Comparison of ENCODE assay signal across 35 mouse cellular contexts in genomic region chr9:96515737-96516136, GRCm38 (mm10). TPM values are rescaled to one million over a fixed set of nuclear protein-coding genes. Genes with fewer than 3 reads are reported as not detected.
DNase-seq lines count a peak whose midpoint lies in the region; ATAC-seq lines count a peak whose summit lies in the region.
"Had no signal": no experiment of that assay in that cellular context is flagged by ENCODE, and none has a peak within 500 bp of the region (broad histone marks: within the 10 kb centered on the region; RNA-seq: fewer than 3 reads in every experiment).

No protein-coding gene starts in this region.

- H3K27me3 ChIP-seq in midbrain, embryonic 11.5 days (ENCODE audit: control insufficient read depth, insufficient read depth, low read length) = no peaks in the 10 kb centered on the region
- H3K27me3 ChIP-seq: CH12.LX; forebrain, embryonic 13.5 days; heart, embryonic 13.5 days; liver, embryonic 13.5 days; neural tube, embryonic 13.5 days had no signal

- no peaks in the 10 kb centered on the region for H3K36me3 ChIP-seq in midbrain, embryonic 11.5 days (ENCODE audit: control insufficient read depth, insufficient read depth, low read length)
- H3K36me3 ChIP-seq: heart, embryonic 13.5 days; liver, embryonic 13.5 days; midbrain, embryonic 10.5 days; neural tube, embryonic 13.5 days had no signal

- no peak for DNase-seq in frontal cortex, postnatal 14 days (ENCODE audit: low spot score in 2 of 2)
- peak; percentile 46 for DNase-seq in CD4-positive helper T cell, adult 2 months (ENCODE audit: low read depth, low spot score)
- peak; percentile 80 for DNase-seq in brain, adult 2 months (ENCODE audit: low read depth, low spot score)
- no peak for DNase-seq in midbrain, embryonic 11.5 days (ENCODE audit: low spot score, missing footprints)
- DNase-seq: adrenal gland, postnatal 10 days; cerebellum, adult 18-20 months; cerebellum, postnatal 10 days; gastrocnemius, adult 2 months; heart, postnatal 10 days; kidney, adult 9 months; kidney, postnatal 14 days; left cerebral cortex, postnatal 4 days; liver, embryonic 13.5 days; lung, adult 18-20 months; lung, postnatal 4 days; right cerebral cortex, postnatal 14 days; thymus, postnatal 25 days had no signal

- no peak overlapping the region for H3K4me2 ChIP-seq in midbrain, embryonic 11.5 days
- H3K4me2 ChIP-seq: forebrain, embryonic 13.5 days; heart, embryonic 13.5 days; liver, embryonic 13.5 days; neural tube, embryonic 13.5 days had no signal

- H3K27ac ChIP-seq in midbrain, embryonic 11.5 days (ENCODE audit: low read depth, low read length) = no peak overlapping the region
- H3K27ac ChIP-seq: forebrain, embryonic 13.5 days; gastrocnemius, adult 2 months; heart, embryonic 13.5 days; hindbrain, postnatal 0 days; liver, embryonic 13.5 days; midbrain, embryonic 10.5 days; neural tube, embryonic 13.5 days had no signal

- WGBS in midbrain, embryonic 11.5 days = 94% methylated on average over 5 of the region's 5 CpGs

- no peaks in the 10 kb centered on the region for H3K4me1 ChIP-seq in midbrain, embryonic 11.5 days (ENCODE audit: control insufficient read depth, insufficient read depth, low read length)
- H3K4me1 ChIP-seq: forebrain, embryonic 13.5 days; midbrain, embryonic 10.5 days; neural tube, embryonic 13.5 days had no signal

- H3K9ac ChIP-seq in midbrain, embryonic 11.5 days (ENCODE audit: low read length) = no peak overlapping the region
- H3K9ac ChIP-seq: forebrain, embryonic 13.5 days; heart, embryonic 13.5 days; liver, embryonic 13.5 days; neural tube, embryonic 13.5 days had no signal

- no peak overlapping the region for H3K4me3 ChIP-seq in midbrain, embryonic 11.5 days (ENCODE audit: low read depth, low read length)
- H3K4me3 ChIP-seq: forebrain, embryonic 13.5 days; gastrocnemius, adult 2 months; heart, embryonic 13.5 days; liver, embryonic 13.5 days; midbrain, embryonic 10.5 days; myocyte; neural tube, embryonic 13.5 days had no signal

- ATAC-seq in frontal cortex, adult (ENCODE audit: low TSS enrichment) = peak; percentile 97
- ATAC-seq in megakaryocyte progenitor cell, adult 5-6 weeks (replicated peaks; ENCODE audit: poor library complexity) = peak; percentile 78
- no peak for ATAC-seq in cerebellum, adult (ENCODE audit: insufficient number of reproducible peaks, low FRiP score, low TSS enrichment)
- no peak for ATAC-seq in midbrain, embryonic 11.5 days (ENCODE audit: low FRiP score)
- ATAC-seq in monocyte, adult 5-6 weeks (replicated peaks; ENCODE audit: insufficient number of reproducible peaks, low FRiP score, low TSS enrichment, poor library complexity, severe bottlenecking) = no peak
- ATAC-seq: forebrain, embryonic 13.5 days; hindbrain, postnatal 0 days; intestine, embryonic 16.5 days; lung, postnatal 0 days; midbrain, embryonic 16.5 days had no signal

- H3K9me3 ChIP-seq in midbrain, embryonic 11.5 days (ENCODE audit: control insufficient read depth, low read length) = no peaks in the 10 kb centered on the region
- H3K9me3 ChIP-seq: forebrain, embryonic 13.5 days; heart, embryonic 13.5 days; liver, embryonic 13.5 days; midbrain, embryonic 10.5 days; neural tube, embryonic 13.5 days had no signal

RNA-seq across cellular contexts. Expression of gene Gm28729, which starts 9.3 kb away (rescaled TPM):
- total RNA-seq in megakaryocyte progenitor cell, adult 5-6 weeks (2015) = not detected in 2 replicates
- 0.24 TPM in 1 of 2 replicates, not detected in the other for total RNA-seq in megakaryocyte progenitor cell, adult 5-6 weeks (2017)
- polyA plus RNA-seq in midbrain, embryonic 11.5 days (2014; fragmentation: Nextera tagmentation; extraction: Ambion mirVana) = not detected in 2 replicates
- not detected in 3 replicates for total RNA-seq in monocyte, adult 5-6 weeks (2017)
- total RNA-seq: CH12.LX; gastrocnemius, adult 2 months; heart, adult 8-10 months; heart, postnatal 10 days had no signal
- polyA plus RNA-seq: embryonic facial prominence, embryonic 11.5 days; heart, embryonic 13.5 days; intestine, embryonic 16.5 days; liver, embryonic 13.5 days; midbrain, embryonic 10.5 days; myocyte; neural tube, embryonic 13.5 days; small intestine, adult 2 months; stomach, embryonic 14.5 days had no signal

RNA-seq across cellular contexts. Expression of gene Rnf7, which starts 37.3 kb away (rescaled TPM):
- total RNA-seq in megakaryocyte progenitor cell, adult 5-6 weeks (2015) = 133 and 138 TPM in 2 replicates
- 52.0 and 52.2 TPM in 2 replicates for total RNA-seq in megakaryocyte progenitor cell, adult 5-6 weeks (2017)
- 293 and 294 TPM in 2 replicates for polyA plus RNA-seq in midbrain, embryonic 11.5 days (2014; fragmentation: Nextera tagmentation; extraction: Ambion mirVana)
- total RNA-seq in monocyte, adult 5-6 weeks (2017) = 49.1 to 62.7 TPM (median 62.4 TPM) in 3 replicates

Comparison
In these comparisons a context has a peak if more than half of its experiments do, and no peak if none do; other contexts are left out.
1. ATAC-seq: peak in frontal cortex, adult (single experiment) and megakaryocyte progenitor cell, adult 5-6 weeks (single experiment); none in cerebellum, adult (single experiment), midbrain, embryonic 11.5 days (single experiment) and monocyte, adult 5-6 weeks (single experiment).
2. DNase-seq: peak in CD4-positive helper T cell, adult 2 months (single experiment) and brain, adult 2 months (single experiment); none in frontal cortex, postnatal 14 days (0 of 2) and midbrain, embryonic 11.5 days (single experiment).